Mouse (Mus musculus) urinary bladder, postnatal 25 days (tissue): Measurements from ENCODE around the gene Catsperz.
"Not testable (repeated sequence)": the region's sequence is repeated elsewhere in the genome, so short reads cannot be mapped to it uniquely, and the experiment has no call there.

Source experiments
- DNase-seq: peaks from one replicate; pipeline ENCODE4 v3.0.0; 2022; ENCODE audit warnings: low spot score

Catsperz gene

GRCm38 (mm10) chr19:6907094-6907493 lies 18.1 kb downstream of the Catsperz start:
- no peak for DNase-seq

- no peak for DNase-seq
These were observed 19.0 kb downstream of the Catsperz start for GRCm38 (mm10) chr19:6906199-6906598.

GRCm38 (mm10) chr19:6905498-6906159 lies 19.6 kb downstream of the Catsperz start:
- no peak for DNase-seq

- no peak for DNase-seq
These were observed 20.3 kb downstream of the Catsperz start for GRCm38 (mm10) chr19:6904846-6905245.

- no peak for DNase-seq
These were observed 22.1 kb downstream of the Catsperz start for GRCm38 (mm10) chr19:6903031-6903430.

GRCm38 (mm10) chr19:6899641-6900040 lies 25.5 kb downstream of the Catsperz start:
- no peak for DNase-seq

- not testable (repeated sequence) for DNase-seq
These were observed 29.4 kb downstream of the Catsperz start for GRCm38 (mm10) chr19:6895608-6896305.

GRCm38 (mm10) chr19:6893731-6894451 lies 31.3 kb downstream of the Catsperz start:
- DNase-seq, result no peak

- no peak for DNase-seq
These were observed 32.7 kb downstream of the Catsperz start for GRCm38 (mm10) chr19:6892512-6892911.

GRCm38 (mm10) chr19:6877965-6878364 lies 47.2 kb downstream of the Catsperz start:
- DNase-seq, result no peak

GRCm38 (mm10) chr19:6876799-6877198 lies 48.4 kb downstream of the Catsperz start:
- DNase-seq, result no peak

GRCm38 (mm10) chr19:6875834-6876233 lies 49.3 kb downstream of the Catsperz start:
- DNase-seq, result no peak

- no peak for DNase-seq
These were observed 50.9 kb downstream of the Catsperz start for GRCm38 (mm10) chr19:6874257-6874656.

GRCm38 (mm10) chr19:6872701-6873100 lies 52.5 kb downstream of the Catsperz start:
- DNase-seq, result no peak
